Mouse (Mus musculus): ENCODE data around the gene Clock.

Gene Clock
- long read RNA-seq, experiment 1, partial matches to known transcripts = 2 of 10 reads
- long read RNA-seq, experiment 1, other reads (novel, unspliced or antisense) = 7 of 10 reads
- long read RNA-seq, experiment 2, partial matches to known transcripts = 9 of 16 reads
- long read RNA-seq, experiment 2, other reads (novel, unspliced or antisense) = 6 of 16 reads

DNA sequence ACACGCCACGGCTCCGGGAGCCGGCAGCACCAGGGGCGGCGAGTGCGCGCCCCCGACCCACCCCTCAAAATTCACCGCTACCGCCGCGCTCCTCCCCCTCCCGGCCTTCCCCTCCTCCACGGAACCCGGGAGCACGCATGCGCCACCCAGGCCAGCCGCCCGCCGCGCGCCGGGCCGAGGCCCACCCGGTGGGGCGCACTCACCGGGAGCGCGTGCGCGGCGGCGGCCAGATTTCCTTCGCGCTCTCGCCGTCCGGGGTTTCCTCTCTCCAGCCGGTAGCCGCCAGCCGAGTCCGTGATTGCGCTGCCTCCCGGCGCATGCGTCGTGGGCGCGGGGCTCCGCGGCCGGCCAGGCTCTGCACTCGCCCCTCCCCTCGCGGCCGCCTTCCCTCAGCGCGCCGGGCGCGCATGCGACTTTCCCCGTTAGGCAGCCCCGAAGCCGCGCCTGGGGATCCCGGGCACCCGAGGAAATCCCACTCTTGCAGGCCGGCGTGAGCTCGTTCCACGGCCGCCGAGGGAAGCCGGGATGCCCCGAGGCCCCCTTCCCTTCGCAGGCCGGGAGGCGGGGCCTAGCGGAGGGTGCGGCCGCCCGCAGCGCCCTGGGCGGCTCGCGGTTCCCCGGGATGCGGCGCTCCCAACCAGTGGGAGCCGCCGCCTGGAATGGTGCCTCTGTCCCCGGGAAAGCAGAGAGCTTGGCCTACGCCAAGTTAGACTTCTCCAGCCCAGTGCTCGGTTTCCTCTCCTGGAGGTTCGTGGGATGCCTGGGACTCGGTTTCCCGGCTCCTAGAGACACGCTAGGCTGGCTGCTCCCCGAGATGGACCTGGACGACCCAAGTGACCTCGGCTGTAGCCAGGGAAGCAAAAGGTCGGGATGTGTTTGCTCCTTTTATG is at the start of gene Clock:
Gene Clock, minus strand, starts transcription at position 341 of the 890 bp plus-strand sequence.
- intact Hi-C loops (cut with DNase I) = loop anchor here (10.0 kb wide), 1 partner anchor 110 kb away; no protein-coding TSS in a partner anchor

DNA sequence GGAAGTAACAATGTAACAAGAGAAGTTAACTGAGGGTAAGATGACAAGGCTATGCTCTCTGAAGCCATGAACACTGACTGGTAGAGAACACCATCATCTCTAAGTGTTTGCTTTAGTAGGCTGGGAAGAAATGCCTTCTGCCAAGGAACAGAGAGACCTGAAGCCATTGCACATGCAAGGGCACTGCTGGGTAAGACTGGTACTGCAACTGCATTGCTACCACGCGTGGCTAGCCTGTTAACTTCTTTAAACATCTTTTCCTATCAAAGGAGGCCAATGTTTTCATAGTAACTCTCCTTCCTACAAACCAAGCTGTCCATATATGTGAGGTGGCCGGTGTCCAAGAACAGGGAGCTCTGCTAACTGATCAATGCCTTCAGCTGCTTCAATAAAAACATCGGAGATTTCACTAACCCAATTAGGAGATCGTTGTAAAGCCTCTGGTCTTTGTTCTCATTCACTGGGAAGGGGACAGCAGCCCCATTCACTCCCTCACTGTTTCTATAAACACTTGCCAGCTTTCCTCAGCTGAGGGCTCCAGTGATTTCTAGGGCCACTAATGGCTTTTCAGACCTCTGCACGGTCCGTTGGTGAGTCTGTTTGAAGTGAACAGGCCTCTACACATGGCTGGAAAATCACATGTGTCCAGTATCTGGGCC is 47.5 kb upstream of the Clock start:
- intact Hi-C loops (cut with DNase I) = no loop called here

DNA sequence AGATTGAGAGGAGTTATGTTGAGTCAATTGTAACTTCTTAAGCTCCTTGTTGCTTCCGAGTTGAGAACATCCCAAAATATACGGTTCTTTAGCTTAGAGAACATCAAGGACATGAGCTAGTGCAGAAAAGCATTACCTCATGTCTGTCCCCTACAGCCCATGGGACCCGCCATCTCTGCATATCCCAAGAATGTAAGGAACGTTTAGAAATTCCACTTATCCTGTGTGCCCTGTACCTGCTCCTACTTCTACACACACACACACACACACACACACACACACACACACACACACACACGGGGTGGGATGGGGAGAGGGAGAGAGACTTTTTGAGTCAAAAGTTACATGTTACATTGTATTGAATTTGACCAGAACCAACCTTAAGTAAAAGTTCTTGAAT is 46.9 kb upstream of the Clock start:
- intact Hi-C loops (cut with DNase I) = no loop called here

DNA sequence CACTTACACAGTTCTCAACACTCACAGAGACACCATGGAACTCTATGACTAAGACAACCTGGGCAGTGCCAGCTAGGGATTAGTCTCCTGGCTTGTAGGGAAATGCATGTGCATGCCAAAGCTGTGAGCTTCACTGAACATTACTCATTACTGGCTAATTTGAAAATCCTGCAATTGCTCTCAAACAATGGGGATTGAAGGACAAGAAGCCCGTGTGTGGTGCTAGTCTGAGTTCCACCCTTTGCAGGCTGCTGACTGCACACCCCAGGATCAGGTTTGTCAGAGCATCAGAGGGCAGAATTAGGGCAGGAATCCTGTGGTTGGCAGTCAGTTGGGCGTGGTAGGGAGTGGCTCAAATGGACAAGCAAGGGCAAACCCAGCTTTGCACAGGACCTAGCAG is 41.5 kb upstream of the Clock start:
- intact Hi-C loops (cut with DNase I) = no loop called here

DNA sequence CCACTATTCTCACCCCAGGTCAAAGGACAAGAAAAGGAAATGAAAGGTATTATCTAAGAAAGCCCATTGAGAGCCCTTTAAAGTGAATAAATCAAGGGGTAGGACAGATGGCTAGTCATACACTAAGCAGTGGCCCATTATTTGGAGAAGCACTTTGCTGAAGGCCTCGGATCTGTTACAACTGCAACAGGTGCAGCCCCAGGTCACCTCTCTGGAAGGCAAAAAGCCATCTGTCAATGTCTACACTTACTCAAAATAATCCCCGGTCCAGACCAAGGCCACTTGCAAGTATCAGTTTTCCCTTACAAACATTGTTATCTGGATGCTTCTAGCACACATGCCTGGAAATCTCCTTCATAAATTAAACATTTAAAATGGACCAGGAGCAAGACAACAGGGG is 36.3 kb upstream of the Clock start:
- intact Hi-C loops (cut with DNase I) = no loop called here

DNA sequence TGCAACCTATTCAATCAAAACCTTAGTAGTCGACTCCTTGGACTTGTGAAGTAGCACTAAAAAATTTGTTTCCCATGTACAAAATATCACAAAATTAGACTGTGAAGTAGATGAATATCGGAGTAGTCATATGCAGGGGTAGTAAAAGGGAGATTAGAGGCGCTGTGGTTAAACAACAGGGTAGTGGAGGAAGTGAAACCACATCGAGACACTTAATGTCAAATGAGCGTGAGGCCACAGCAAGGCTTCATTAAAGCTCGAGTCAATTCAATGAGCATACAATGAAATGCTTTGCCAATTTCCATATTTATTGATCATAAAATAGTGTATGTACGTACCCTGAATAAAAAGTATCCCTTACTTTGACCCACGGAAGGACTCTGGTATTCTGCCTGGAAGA is 32.5 kb upstream of the Clock start:
- intact Hi-C loops (cut with DNase I) = no loop called here

DNA sequence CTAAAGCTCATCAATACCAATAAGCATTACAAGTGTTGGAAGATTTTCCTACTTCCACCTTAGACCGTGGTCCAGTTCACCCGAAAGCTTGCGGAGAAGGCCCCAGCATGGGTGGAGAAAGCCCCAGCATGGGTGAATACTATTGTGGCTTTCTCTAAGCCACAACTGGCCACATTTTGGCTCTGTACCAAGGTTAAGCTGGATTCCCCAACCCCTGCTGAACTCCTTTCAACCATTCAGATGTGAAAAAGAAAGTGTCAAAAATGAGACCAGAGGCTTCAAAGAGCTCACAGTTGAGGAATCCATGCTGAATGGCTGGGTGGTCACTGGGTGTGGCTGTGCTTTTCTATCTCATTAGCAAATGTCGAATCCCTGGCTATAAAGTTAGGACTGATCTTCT is 29.2 kb upstream of the Clock start:
- intact Hi-C loops (cut with DNase I) = no loop called here

DNA sequence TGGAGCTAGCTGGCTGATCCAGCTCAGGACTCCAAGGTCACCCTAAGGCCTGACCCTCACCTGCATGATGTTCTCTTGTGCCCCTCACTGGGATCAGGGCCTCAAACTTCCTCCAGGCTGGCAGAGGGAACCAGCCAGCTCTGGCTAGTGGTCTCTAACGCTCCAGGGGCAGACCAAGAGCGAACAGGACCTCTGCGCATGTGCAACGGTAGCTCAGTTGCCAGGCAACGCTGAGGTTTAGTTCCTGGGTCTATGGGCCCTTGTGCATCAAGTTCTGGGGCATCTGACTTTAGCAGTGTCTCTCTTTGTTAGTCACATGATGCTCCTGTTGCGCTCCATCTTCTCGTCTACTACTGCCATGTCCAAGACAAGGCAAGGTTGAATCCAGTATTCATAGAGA is 26.4 kb upstream of the Clock start, which contains the start of gene Pdcl2:
Gene Pdcl2, minus strand, starts transcription at position 204 of the 400 bp plus-strand sequence.
- intact Hi-C loops (cut with DNase I) = no loop called here

DNA sequence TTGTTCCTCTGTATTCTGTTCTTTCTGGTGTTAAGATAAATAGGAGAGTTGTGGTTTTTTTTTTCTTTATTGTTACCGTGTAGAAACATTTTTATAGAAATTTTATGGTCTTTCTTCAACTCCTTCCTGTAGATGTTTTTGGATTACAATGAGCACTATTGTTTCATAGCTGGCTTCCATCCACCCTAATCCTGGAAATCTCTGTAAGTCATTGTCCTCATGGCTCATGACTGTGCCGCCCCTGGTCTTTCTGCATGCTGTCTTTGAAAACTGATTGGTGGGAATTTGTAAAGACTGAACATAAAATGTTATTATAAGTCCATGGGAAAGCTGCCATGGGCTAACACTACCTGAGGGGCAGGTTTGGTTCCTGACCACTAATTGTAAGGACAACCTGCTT is 22.7 kb upstream of the Clock start:
- intact Hi-C loops (cut with DNase I) = no loop called here

DNA sequence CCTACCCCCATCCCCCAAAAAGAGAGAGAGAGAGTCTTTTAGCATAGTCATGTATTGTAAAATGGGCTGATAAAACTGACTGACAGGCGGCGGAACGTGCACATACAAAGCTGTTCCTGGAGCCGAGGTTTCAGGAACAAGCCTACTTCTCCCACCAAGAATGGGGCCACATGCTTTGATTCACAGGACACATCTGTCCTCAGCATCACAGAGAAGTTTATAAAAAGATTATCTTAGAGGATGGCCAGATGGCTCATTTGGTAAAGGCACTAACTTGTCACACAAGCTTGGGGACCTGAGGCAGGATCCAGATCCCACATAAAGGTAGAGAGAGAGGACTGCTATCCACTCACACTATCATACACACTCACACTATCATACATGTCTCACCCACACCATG is 20.5 kb upstream of the Clock start:
- intact Hi-C loops (cut with DNase I) = no loop called here

DNA sequence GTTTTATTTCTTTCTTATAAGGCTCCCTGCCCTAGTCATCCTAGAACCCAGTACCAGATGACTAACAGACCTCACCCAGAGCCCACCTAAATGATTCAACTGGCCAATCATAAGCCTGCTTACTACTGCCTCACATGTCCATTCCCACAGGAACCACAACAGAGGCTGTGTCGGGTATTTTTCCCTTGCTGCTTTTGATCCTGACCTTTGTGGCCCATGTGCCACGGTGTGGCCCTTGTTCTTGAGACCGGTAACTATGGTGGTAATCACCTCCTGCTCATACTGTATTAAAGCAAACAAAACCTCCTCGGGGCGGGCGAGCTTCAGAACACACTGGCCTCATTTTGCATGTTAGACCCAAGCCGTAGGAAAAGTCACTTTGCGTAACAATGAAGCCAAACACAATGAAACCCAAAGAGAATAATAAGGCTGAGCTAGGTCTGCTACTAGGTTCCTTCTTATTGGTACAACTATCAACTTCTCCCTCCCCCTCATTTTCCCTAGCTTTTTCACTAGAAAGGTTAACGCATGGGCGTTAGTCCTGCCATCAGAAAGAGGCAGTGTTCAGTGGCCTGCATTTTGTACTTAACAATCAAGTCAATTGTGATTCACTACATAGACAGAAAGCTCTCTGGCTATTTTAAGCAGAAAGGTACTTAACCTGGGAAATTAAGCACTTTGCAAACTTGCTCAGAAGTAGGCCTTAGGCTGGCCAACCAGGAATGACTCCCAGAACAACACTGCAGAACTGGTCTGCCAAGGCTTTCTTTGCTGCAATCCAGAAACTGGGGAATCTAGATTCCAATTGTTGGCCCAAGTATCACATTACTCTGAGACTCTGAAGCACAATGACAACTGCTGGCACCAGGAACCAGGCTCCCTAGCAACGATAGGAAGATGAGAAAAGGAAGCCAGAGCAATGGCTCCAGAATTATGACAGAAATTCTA is 16.9 kb upstream of the Clock start:
- intact Hi-C loops (cut with DNase I) = no loop called here

DNA sequence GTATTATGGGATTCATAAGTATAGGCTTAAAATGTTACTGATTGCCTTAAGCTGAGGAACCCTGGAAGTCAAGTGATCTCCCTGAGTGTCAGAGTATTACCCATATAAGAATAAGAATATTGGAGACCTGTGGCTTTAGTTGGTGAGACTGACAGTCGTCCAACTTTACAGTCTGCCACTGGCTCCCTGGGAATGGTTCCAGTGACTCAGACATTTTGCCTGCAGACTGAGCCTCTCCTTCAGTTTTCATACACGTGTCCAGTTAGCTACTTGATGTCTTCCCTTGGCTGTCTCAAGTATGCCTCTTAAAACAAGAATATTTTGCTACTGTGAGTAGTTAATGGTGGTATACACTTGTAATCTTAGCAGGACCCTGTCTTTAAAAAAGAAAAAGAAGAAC is 3.6 kb upstream of the Clock start:
- intact Hi-C loops (cut with DNase I) = loop anchor here (10.0 kb wide), 1 partner anchor 107 kb away; no protein-coding TSS in a partner anchor

DNA sequence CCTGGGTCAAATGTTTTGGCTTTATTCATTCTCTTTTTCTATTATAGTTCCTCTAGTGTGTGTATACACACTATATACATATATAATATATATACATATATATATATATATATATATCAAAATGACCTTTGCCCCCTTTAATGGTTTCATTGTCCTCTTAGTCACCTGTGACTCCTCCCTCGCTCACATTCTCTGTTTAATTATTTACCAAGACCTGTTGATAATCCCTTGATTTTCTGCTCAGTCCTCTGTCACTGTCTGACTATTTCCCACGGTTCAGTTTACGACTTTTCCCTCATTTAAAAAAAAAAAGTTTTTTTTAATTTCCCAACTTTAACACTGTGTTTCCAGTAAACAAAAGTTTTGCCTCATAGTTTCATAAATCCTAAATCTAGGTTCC is 1.7 kb upstream of the Clock start:
- intact Hi-C loops (cut with DNase I) = loop anchor here (10.0 kb wide), 1 partner anchor 109 kb away; no protein-coding TSS in a partner anchor

DNA sequence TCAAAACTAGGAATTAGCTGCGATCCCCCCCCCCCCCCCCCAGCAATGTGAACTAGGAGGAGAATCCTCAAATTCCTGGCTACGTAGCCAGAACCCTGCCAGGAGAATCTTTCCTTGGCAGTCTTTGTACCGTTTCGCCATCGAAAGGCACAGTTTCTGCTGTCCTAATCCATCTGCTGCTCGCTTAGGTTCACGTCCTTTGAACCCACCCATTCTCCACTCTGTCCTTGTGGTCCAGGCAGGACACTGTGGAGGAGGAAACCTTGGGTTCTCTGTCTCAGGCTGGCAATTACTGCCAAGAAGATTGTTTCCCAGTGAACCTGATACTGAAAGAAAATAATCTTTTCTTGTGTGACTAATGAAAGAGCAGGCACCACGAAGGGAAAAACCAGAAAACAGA is 1.0 kb upstream of the Clock start:
- intact Hi-C loops (cut with DNase I) = loop anchor here (10.0 kb wide), 1 partner anchor 109 kb away; no protein-coding TSS in a partner anchor

DNA sequence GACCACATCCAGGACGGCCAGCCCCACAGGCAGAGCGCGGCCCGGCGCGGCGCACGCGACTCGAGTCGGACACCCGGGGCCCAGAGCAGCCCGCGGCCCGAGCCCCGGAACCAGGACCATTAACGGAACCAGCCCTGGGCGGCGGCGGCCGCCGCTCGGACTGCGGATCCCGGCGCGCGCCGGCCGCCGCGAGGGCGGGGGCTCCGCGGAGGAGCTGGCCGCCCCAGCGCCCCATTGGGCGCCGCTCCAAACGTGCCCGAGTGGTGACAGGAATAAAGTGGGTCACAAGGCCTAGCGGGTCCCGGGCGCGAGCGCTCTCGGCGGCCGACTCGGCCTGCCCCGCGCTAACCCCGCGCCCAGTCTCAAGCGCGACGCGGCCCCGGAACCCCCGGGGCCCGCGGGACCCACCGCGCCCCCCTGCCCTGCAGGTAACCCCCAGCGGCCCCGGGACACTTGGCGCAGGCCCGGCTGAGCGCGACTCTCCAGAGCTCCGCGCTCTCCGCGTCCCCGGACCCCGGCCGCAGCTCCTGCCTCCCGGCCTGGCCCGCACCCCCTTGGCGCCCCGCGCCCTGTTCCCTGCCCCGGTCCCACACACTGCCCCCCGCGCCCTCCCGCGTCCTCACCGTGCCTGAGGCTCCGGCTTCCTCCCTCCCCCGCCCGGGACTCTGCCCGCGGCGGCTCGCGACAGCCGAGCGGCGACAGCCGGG is 694 bp downstream of the Clock start:
- intact Hi-C loops (cut with DNase I) = loop anchor here (10.0 kb wide), 1 partner anchor 111 kb away; no protein-coding TSS in a partner anchor

DNA sequence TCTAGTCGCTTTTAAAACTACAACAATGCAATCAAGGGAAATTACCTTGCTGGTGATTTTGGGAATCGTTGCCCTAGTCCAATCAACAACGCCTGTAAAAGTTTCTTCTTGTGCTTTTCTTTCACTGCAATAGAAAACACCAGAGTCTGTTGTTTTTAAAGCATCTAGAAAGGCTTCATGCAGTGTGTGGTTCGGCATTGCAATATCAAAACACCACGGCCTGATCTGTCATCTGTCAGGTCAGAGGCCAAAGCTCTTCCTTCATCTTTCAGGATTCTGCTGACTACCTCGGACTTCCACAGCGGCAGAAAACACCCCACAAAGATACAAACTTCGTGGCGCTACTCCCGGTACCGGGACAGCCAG is 1.2 kb downstream of the Clock start:
- intact Hi-C loops (cut with DNase I) = loop anchor here (10.0 kb wide), 1 partner anchor 111 kb away; no protein-coding TSS in a partner anchor

DNA sequence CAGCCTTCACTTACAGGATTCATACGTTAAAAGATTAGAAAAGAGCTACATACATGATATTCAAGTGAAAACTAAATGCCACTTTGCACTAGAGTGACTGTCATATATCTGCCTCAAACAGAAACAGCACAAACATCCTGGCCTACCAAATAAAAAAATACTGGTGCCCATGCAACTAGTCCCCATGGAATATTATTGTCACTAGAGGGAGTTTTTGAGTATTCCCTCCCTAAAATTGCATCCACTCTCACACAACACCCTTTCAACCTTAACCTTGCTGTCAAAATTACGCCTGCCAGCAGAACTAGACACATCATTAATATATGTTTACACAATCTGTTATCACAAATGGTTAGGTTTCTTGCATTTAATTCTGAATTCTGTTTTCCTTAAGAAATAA is 2.6 kb downstream of the Clock start:
- intact Hi-C loops (cut with DNase I) = loop anchor here (10.0 kb wide), 1 partner anchor 113 kb away; no protein-coding TSS in a partner anchor

DNA sequence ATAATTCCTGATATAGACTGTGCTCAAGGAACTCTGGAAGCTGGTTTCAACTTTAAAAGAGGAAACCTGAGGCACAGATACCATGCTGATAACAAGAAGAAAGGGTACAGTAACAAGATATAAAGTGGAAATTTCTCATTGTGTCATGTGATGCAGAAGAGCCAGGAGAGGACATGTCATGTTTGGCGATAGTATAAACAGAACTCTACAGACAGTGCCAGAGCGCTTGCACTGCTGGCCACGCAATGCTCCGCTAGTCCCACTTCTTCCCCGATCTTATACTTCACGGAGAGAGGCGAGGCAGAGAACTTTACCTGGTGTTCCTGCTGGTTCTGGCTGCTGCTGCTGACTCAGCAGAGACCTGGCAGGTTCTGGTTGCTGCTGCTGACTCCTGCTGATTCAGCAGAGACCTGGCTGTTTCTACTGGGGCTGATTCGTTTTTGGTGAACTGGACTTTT is 15.3 kb downstream of the Clock start:
- intact Hi-C loops (cut with DNase I) = no loop called here

DNA sequence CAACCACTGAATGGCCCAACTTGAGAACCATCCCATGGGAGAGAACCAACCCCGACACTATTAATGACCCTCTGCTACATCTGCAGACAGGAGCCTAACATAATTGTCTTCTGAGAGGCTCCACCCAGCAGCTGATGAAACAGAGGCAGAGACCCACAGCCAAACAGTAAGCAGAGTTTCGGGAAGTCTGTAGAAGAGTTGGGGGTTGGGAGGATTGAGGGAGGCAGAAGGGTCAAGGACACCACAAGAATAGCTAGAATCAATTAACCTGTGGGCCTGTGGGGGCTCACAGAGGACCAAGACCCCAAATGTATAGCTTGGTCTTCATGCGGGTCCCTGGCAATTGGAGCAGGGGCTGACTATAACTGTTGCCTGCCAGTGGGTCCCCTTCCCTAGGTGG is 16.3 kb downstream of the Clock start:
- intact Hi-C loops (cut with DNase I) = no loop called here

DNA sequence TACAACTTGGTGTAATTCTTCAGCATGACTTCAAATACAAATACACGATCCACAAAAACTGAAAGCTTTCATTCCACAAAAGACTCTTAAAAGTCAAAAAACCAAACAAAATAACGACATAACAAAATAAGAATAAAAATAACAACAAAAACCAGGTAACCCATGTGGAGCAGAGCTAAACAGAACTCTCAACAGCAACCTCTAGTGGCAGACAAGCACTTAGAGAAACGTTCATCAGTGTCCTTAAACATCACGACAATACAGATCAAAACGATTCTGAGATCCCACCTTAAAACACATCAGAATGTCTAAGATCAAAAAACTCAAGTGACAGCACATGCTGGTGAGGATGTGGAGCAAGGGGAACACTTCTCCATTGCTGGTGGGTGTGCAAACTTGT is 17.5 kb downstream of the Clock start:
- intact Hi-C loops (cut with DNase I) = no loop called here
